Mouse (Mus musculus) ES-Bruce4 (cell line): ENCODE data around the gene Ndufaf3. TPM values are rescaled to one million over a fixed set of nuclear protein-coding genes. Genes with fewer than 3 reads are reported as not detected.

Experiments
- H3K27ac ChIP-seq: 2 replicates; pipeline ENCODE4 v1.5.1; 2012; ENCODE audit warnings: low read length, inconsistent platforms; ENCODE audit not compliant: insufficient read depth
- H3K27me3 ChIP-seq: 2 replicates; pipeline ENCODE4 v1.6.1; 2012; ENCODE audit warnings: mild to moderate bottlenecking, low read length, inconsistent platforms; ENCODE audit not compliant: control insufficient read depth, poor library complexity, insufficient read depth, severe bottlenecking
- H3K36me3 ChIP-seq: 2 replicates; pipeline ENCODE4 v1.6.1; 2012; ENCODE audit warnings: inconsistent platforms, mild to moderate bottlenecking, low read length, moderate library complexity; ENCODE audit not compliant: control insufficient read depth, poor library complexity, insufficient read depth, severe bottlenecking
- H3K4me1 ChIP-seq: one replicate; pipeline ENCODE4 v1.8.1; 2011; ENCODE audit warnings: low read length; ENCODE audit not compliant: control insufficient read depth, insufficient read depth
- H3K4me3 ChIP-seq: 2 replicates; pipeline ENCODE4 v1.5.1; 2011; ENCODE audit warnings: low read depth, mild to moderate bottlenecking, low read length
- H3K9ac ChIP-seq: 2 replicates; pipeline ENCODE4 v1.6.1; 2012; ENCODE audit warnings: low read depth, mild to moderate bottlenecking, inconsistent platforms; ENCODE audit not compliant: poor library complexity, severe bottlenecking
- H3K9me3 ChIP-seq: replicated peaks from 2 replicates; pipeline ENCODE4 v1.6.1; 2012; ENCODE audit warnings: mild to moderate bottlenecking, low read length, inconsistent platforms; ENCODE audit not compliant: control insufficient read depth, poor library complexity, insufficient read depth, severe bottlenecking
- CTCF ChIP-seq: IDR thresholded peaks from one replicate; pipeline ENCODE4 v1.8.1; 2011; ENCODE audit warnings: low read depth, low read length
- EP300 ChIP-seq: IDR thresholded peaks from 2 replicates; pipeline ENCODE4 v1.6.1; 2011; ENCODE audit warnings: low read depth, low read length; ENCODE audit not compliant: insufficient read depth
- POLR2A ChIP-seq: IDR thresholded peaks from one replicate; pipeline ENCODE4 v1.8.1; 2011; ENCODE audit warnings: low read length; ENCODE audit not compliant: insufficient read depth
- polyA plus RNA-seq: library from polyadenylated mRNA; stranded (reverse); fragments of >200 nt; gene quantifications from 2 replicates; pipeline ENCODE4 v1.2.4, GENCODE M21; 2011; ENCODE audit warnings: low read depth; ENCODE audit not compliant: missing spikeins, insufficient read depth, insufficient read length

Ndufaf3 gene
- polyA plus RNA-seq, 1 experiment: 24.7 TPM

DNA sequence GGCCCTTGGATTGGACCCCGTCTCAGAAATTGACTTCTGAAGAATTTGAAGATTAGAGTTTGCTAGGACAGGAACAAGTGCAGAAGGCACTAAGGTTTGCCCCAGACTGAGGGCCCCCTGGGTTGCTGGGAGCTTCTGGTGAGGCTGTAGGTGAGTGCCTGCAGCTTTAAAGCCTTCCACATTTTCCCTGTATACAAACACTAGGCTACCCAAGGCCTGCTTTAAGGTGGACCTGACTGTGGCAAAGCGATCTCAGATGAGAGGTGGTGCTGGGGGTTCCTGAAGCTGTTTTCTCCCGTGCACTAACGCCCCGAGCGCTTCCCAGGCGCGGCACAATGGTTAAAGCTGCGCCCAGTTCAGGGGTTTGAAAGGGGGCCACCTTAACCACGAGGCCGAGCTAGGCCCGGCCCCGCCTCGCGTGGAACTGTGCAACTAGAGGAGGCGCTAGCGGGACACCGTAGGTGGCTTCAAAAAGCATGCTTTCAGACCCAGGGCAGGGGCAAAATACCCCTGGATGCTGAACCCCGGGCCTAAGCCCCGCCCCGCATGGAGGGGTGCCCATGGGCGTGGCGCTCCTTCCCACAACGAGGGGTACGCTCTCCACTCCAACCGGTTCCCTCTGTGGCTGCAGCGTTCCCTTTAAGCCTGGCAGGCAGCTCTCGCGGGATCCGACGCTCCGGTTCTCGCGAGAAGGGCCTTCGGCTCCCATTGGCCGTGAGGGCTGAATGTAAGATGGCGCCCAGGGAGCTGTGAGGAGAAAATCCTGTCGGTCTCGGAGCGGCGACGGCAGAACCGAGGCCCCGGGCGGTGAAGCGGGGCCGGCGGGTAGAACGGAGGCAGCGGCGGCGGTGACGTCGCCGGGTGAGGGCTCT lies 50.6 kb downstream of the Ndufaf3 start, which contains the start of gene Qrich1:
Qrich1 (plus strand) TSS at position 427 of the 872 bp plus-strand sequence.
- H3K27ac ChIP-seq: peak within 1 kb of the TSS; percentile 74
- TF ChIP-seq POLR2A (no peak), EP300 (no peak), CTCF (no peak)
- peak within 1 kb of the TSS; percentile 95 for H3K9ac ChIP-seq
- no peaks in the 10 kb centered on the region for H3K27me3 ChIP-seq
- peaks cover 48% of the 10 kb centered on the region for H3K36me3 ChIP-seq
- H3K9me3 ChIP-seq: no peaks in the 10 kb centered on the region
- H3K4me3 ChIP-seq: peak within 1 kb of the TSS; percentile 85
- no peaks in the 10 kb centered on the region for H3K4me1 ChIP-seq

Other genes with a start within 250 kb of the Ndufaf3 start
- 172 and 194 TPM in 2 replicates for gene Gpx1, start 228.5 kb downstream of the Ndufaf3 start, polyA plus RNA-seq
- 69.5 and 69.9 TPM in 2 replicates for gene Usp4, start 219.6 kb downstream of the Ndufaf3 start, polyA plus RNA-seq
- gene 1700102P08Rik, start 174.6 kb downstream of the Ndufaf3 start, polyA plus RNA-seq: not detected in 2 replicates
- gene Ccdc36, start 138.9 kb downstream of the Ndufaf3 start, polyA plus RNA-seq: 0.96 and 1.2 TPM in 2 replicates
- gene BC048562, start 131.0 kb downstream of the Ndufaf3 start, polyA plus RNA-seq: not detected in 2 replicates
- gene Ccdc71, start 106.9 kb downstream of the Ndufaf3 start, polyA plus RNA-seq: 26.4 and 31.6 TPM in 2 replicates
- gene Klhdc8b, start 105.9 kb downstream of the Ndufaf3 start, polyA plus RNA-seq: 5.8 and 6.4 TPM in 2 replicates
- 27.4 and 39.0 TPM in 2 replicates for gene Lamb2, start 87.7 kb downstream of the Ndufaf3 start, polyA plus RNA-seq
- 86.0 and 90.9 TPM in 2 replicates for gene Usp19, start 76.8 kb downstream of the Ndufaf3 start, polyA plus RNA-seq
- gene Qars, start 59.7 kb downstream of the Ndufaf3 start, polyA plus RNA-seq: 348 and 395 TPM in 2 replicates
- gene Qrich1, start 50.6 kb downstream of the Ndufaf3 start, polyA plus RNA-seq: 139 and 145 TPM in 2 replicates
- 387 and 445 TPM in 2 replicates for gene Impdh2, start 7.1 kb downstream of the Ndufaf3 start, polyA plus RNA-seq
- 32.7 and 38.9 TPM in 2 replicates for gene Dalrd3, start 2.5 kb upstream of the Ndufaf3 start, polyA plus RNA-seq
- gene Wdr6, start 11.3 kb upstream of the Ndufaf3 start, polyA plus RNA-seq: 24.6 and 24.7 TPM in 2 replicates
- gene P4htm, start 30.2 kb upstream of the Ndufaf3 start, polyA plus RNA-seq: 2.4 TPM in 2 replicates
- 131 and 133 TPM in 2 replicates for gene Arih2, start 82.0 kb upstream of the Ndufaf3 start, polyA plus RNA-seq
- 30.1 and 35.7 TPM in 2 replicates for gene Slc25a20, start 94.7 kb upstream of the Ndufaf3 start, polyA plus RNA-seq
- 58.4 and 72.2 TPM in 2 replicates for gene Prkar2a, start 121.9 kb upstream of the Ndufaf3 start, polyA plus RNA-seq
- 37.4 and 39.5 TPM in 2 replicates for gene Ip6k2, start 216.4 kb upstream of the Ndufaf3 start, polyA plus RNA-seq
- 10.3 and 11.8 TPM in 2 replicates for gene Nckipsd, start 240.9 kb upstream of the Ndufaf3 start, polyA plus RNA-seq